Mouse (Mus musculus) thymus, adult 2 months (tissue): ENCODE measurements at regions not wholly inside any gene's neighbourhood (a gene's known extent, or its start where the extent isn't known, plus 50 kb on each side); places are given as distances from the start of the nearest gene placed in this dataset.

Experiments used
- DNase-seq: peaks from one replicate; pipeline ENCODE4 v3.0.0; 2021
- H3K27ac ChIP-seq: fragments of 200-500 bp; 2 replicates; pipeline ENCODE4 v1.5.1; 2012; ENCODE audit warnings: low read length, control low read depth; ENCODE audit not compliant: control insufficient read depth, insufficient read depth
- H3K27me3 ChIP-seq: fragments of 200-500 bp; 2 replicates; pipeline ENCODE4 v1.6.1; 2012; ENCODE audit warnings: mild to moderate bottlenecking, low read length, moderate library complexity, mixed read lengths; ENCODE audit not compliant: control insufficient read depth, insufficient read depth
- H3K36me3 ChIP-seq: fragments of 200-500 bp; 2 replicates; pipeline ENCODE4 v1.6.1; 2012; ENCODE audit warnings: mild to moderate bottlenecking, low read length, moderate library complexity; ENCODE audit not compliant: control insufficient read depth, insufficient read depth
- H3K4me1 ChIP-seq: fragments of 200-500 bp; replicated peaks from 2 replicates; pipeline ENCODE4 v1.6.1; 2012; ENCODE audit warnings: low read length; ENCODE audit not compliant: control insufficient read depth, insufficient read depth
- H3K4me3 ChIP-seq: fragments of 200-500 bp; 2 replicates; pipeline ENCODE4 v1.5.1; 2012; ENCODE audit warnings: mild to moderate bottlenecking, low read length, control low read depth, moderate library complexity; ENCODE audit not compliant: control insufficient read depth, insufficient read depth
- CTCF ChIP-seq: fragments of 200-500 bp; IDR thresholded peaks from 2 replicates; pipeline ENCODE4 v1.5.1; 2012; ENCODE audit warnings: mild to moderate bottlenecking, control low read depth, low read length, moderate library complexity, borderline replicate concordance; ENCODE audit not compliant: control insufficient read depth, poor library complexity, insufficient read depth; ENCODE audit errors: extremely low read depth
- POLR2A ChIP-seq: fragments of 200-500 bp; IDR thresholded peaks from 2 replicates; pipeline ENCODE4 v1.6.1; 2012; ENCODE audit warnings: mild to moderate bottlenecking, low read length, control low read depth, moderate library complexity; ENCODE audit not compliant: control insufficient read depth, poor library complexity, insufficient read depth; ENCODE audit errors: extremely low read depth
- WGBS: fragments of 180-500 bp; shearing (Covaris S2); methylation state at CpG from one replicate; pipeline ENCODE4 v1.1.7; 2018; 5-methylcytosine and 5-hydroxymethylcytosine counted together

GRCm38 (mm10) chr14:33734446-33735043, 145.5 kb downstream of the Ptpn20 start:
- TF ChIP-seq POLR2A (no peak), CTCF (no peak)
- DNase-seq: no peak
- Histone ChIP-seq H3K4me3 (no peak overlapping the region), H3K27ac (no peak overlapping the region), H3K36me3 (no peaks in the 10 kb centered on the region), H3K27me3 (no peaks in the 10 kb centered on the region), H3K4me1 (no peaks in the 10 kb centered on the region)
- 95% methylated on average over 5 of the region's 5 CpGs for WGBS

DNA sequence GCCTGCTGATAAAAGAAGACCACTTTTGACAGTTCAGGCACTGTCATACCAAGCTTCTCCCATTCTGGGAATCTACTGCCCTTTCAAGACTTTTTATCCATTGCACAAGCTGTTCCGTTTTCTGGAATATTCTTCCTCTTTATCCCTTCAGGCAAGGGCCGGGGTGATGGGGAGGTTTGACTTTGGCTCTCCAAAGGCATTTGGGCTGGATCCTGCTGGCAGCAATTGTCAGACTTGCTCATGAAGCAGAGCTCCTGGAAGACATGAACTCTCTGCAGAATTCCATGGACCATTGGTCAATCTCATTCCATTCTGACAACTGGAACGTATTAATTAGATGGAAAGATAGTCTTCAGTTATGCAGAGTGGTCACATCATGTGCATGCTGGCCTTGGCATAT, 146.6 kb downstream of the Ptpn20 start:
- Histone ChIP-seq H3K4me1 (no peaks in the 10 kb centered on the region), H3K4me3 (no peak overlapping the region), H3K36me3 (no peaks in the 10 kb centered on the region), H3K27me3 (no peaks in the 10 kb centered on the region), H3K27ac (no peak overlapping the region)
- no peak for TF ChIP-seq POLR2A
- no peak for TF ChIP-seq CTCF
- no peak for DNase-seq
- 89% methylated on average over 3 of the region's 3 CpGs for WGBS

DNA sequence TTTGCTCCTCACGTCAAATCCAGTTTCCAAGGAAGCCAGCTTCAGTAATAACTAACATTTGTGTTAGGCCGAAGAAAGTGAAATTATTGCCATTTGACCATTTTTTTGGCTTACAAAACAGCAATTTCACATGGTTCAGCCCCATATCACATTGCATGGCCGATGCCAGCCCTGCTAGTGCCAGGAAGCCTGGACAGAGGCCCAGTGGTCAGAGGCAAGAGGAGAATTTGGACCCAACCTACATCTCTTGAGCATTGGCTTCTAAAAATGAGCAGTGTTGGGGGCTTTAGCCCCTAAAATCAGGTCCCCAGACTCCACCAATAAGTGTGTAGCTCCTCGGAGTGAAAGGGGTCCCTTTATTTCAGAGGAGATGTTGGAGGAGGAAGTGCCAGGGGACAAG, 157.2 kb downstream of the Ptpn20 start:
- Histone ChIP-seq H3K36me3 (no peaks in the 10 kb centered on the region), H3K4me1 (no peaks in the 10 kb centered on the region), H3K27ac (no peak overlapping the region), H3K4me3 (no peak overlapping the region), H3K27me3 (no peaks in the 10 kb centered on the region)
- DNase-seq: no peak
- 89% methylated on average over 4 of the region's 4 CpGs for WGBS
- no peak for TF ChIP-seq CTCF
- no peak for TF ChIP-seq POLR2A

DNA sequence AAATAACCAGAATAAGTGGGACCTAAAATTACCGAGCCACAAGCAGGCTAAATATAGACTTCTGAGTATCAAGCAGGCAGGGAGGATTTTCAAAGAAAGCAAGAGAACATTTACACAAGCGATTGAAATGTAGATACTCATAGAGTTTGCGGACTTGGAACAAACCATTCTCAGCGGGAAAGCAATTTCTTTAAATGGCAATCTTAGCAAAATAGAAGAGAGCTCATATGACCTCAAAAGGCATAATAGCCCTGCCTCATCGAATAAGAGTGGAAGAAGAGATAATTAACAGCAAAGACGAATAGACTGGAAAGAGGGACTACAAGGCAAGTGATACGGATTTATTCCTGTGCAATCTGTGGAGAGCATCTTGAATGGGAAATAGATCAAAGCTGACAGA, 163.7 kb upstream of the Gdf10 start:
- H3K4me3 ChIP-seq: no peak overlapping the region
- TF ChIP-seq POLR2A (no peak), CTCF (no peak)
- H3K36me3 ChIP-seq: no peaks in the 10 kb centered on the region
- H3K27ac ChIP-seq: no peak overlapping the region
- no peaks in the 10 kb centered on the region for H3K27me3 ChIP-seq
- 83% methylated on average over 7 of the region's 7 CpGs for WGBS
- no peaks in the 10 kb centered on the region for H3K4me1 ChIP-seq
- DNase-seq: no peak

DNA sequence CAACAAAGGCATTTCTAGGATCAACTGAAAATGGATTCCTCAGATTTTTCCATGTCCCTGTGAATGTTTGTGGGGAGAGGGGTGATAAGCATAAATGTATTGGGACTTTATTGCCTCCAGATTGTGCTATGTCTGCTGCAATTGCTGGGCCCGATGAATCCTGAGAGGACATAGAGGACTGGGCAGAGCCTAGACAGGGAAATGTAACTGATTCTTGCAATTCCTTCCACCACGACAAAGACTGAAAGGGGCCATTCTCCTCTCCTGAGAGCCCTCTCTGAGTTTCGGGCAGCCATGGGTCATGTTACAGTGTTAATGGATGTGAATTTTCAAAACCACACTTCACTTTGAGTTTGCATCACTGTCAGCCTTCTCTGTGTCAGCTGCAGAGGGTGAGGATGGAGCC, 159.7 kb upstream of the Gdf10 start:
- DNase-seq: no peak
- WGBS: 87% methylated on average over 3 of the region's 3 CpGs
- H3K27ac ChIP-seq: no peak overlapping the region
- no peaks in the 10 kb centered on the region for H3K27me3 ChIP-seq
- H3K36me3 ChIP-seq: no peaks in the 10 kb centered on the region
- TF ChIP-seq CTCF: no peak
- TF ChIP-seq POLR2A: no peak
- no peaks in the 10 kb centered on the region for H3K4me1 ChIP-seq
- no peak overlapping the region for H3K4me3 ChIP-seq

DNA sequence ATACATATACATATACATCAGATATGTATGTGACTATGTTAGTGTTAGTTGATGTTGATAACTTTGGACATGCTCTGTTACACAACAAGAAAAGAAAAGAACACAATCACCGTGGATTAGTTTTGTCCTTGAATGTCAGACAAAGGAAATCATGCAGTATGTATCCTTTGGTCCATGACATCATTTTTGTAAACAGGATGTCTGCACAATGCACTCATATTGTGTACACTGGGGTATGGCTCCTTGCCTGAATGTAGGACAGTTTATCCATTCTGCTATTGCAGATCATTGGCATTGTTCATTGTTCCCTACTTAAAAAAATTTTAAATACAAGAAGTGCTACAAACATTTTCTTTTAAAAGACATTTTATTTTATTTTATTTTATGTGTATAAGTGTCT, 157.6 kb upstream of the Gdf10 start:
- no peak overlapping the region for H3K4me3 ChIP-seq
- TF ChIP-seq CTCF (no peak), POLR2A (no peak)
- WGBS: 62% methylated on average over 1 of the region's 1 CpGs
- no peak for DNase-seq
- H3K36me3 ChIP-seq: no peaks in the 10 kb centered on the region
- H3K4me1 ChIP-seq: no peaks in the 10 kb centered on the region
- H3K27me3 ChIP-seq: no peaks in the 10 kb centered on the region
- no peak overlapping the region for H3K27ac ChIP-seq

- no peak for TF ChIP-seq CTCF
- no peak for TF ChIP-seq POLR2A
- DNase-seq: no peak
- Histone ChIP-seq H3K27me3 (no peaks in the 10 kb centered on the region), H3K36me3 (no peaks in the 10 kb centered on the region), H3K4me1 (no peaks in the 10 kb centered on the region), H3K4me3 (no peak overlapping the region), H3K27ac (no peak overlapping the region)
- 82% methylated on average over 3 of the region's 3 CpGs for WGBS
Measured at GRCm38 (mm10) chr14:33772374-33772773, 151.0 kb upstream of the Gdf10 start.
